ENCODE assay signal across 13 mouse cellular contexts in the genomic region with DNA sequence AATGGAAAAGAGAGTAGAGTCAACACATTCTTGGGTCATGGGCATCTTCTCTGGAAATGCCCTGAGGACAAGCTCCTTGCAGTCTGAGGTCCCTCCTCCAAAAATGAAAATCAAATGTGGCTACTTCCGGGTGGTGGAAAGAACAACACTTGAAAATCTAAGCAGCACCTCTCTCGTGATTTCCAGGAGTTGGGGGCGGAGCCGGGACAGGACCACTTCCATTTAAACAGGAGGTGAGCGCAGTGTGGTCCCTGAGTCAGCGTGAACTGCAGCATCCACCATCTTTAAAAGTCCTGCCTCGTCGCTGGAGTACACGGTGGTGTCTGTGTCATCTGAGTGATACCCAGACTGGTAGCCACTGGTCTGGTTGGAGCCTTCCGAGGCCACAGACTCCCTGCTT. TPM values are rescaled to one million over a fixed set of nuclear protein-coding genes. Genes with fewer than 3 reads are reported as not detected.
DNase-seq lines count a peak whose midpoint lies in the region; ATAC-seq and TF ChIP-seq lines count a peak whose summit lies in the region.
"Had no signal": no experiment of that assay in that cellular context is flagged by ENCODE, and none has a peak within 500 bp of the region (broad histone marks: within the 10 kb centered on the region; RNA-seq: fewer than 3 reads in every experiment).

No protein-coding gene starts in this region.

- peak overlapping the region; percentile 54 for H3K27ac ChIP-seq in kidney, adult 2 months (ENCODE audit: insufficient read depth, low read depth, low read length)
- peak overlapping the region; percentile 26; the same call in 1 of the 2 replicates for H3K27ac ChIP-seq in stomach, embryonic 15.5 days
- no peak overlapping the region for H3K27ac ChIP-seq in stomach, postnatal 0 days (replicated peaks)
- H3K27ac ChIP-seq in heart, embryonic 16.5 days (ENCODE audit: low read length), result peak overlapping the region; percentile 68
- no peak overlapping the region for H3K27ac ChIP-seq in forebrain, embryonic 12.5 days
- H3K27ac ChIP-seq: embryonic facial prominence, embryonic 13.5 days; forebrain, embryonic 15.5 days; hindbrain, postnatal 0 days; midbrain, embryonic 12.5 days; neural tube, embryonic 12.5 days had no signal

- no peaks in the 10 kb centered on the region for H3K27me3 ChIP-seq in kidney, adult 2 months (replicated peaks; ENCODE audit: control insufficient read depth, insufficient read depth, low read length)
- H3K27me3 ChIP-seq in stomach, embryonic 15.5 days (replicated peaks), result no peaks in the 10 kb centered on the region
- no peaks in the 10 kb centered on the region for H3K27me3 ChIP-seq in stomach, postnatal 0 days (ENCODE audit: control insufficient read depth, insufficient read depth, low read length)
- H3K27me3 ChIP-seq in heart, embryonic 16.5 days (ENCODE audit: control insufficient read depth, insufficient read depth, low read length), result no peaks in the 10 kb centered on the region
- H3K27me3 ChIP-seq in forebrain, embryonic 12.5 days, result no peaks in the 10 kb centered on the region
- H3K27me3 ChIP-seq: embryonic facial prominence, embryonic 13.5 days; forebrain, embryonic 15.5 days; neural tube, embryonic 12.5 days had no signal

- TF ChIP-seq EP300 in stomach, postnatal 0 days (optimal IDR thresholded peaks at IDR 0.05), result no peak

- no peak overlapping the region for H3K9ac ChIP-seq in stomach, embryonic 15.5 days
- no peak overlapping the region for H3K9ac ChIP-seq in stomach, postnatal 0 days (ENCODE audit: low read length)
- H3K9ac ChIP-seq in heart, embryonic 16.5 days (ENCODE audit: low read length), result no peak overlapping the region
- no peak overlapping the region for H3K9ac ChIP-seq in forebrain, embryonic 12.5 days
- H3K9ac ChIP-seq: embryonic facial prominence, embryonic 13.5 days; forebrain, embryonic 15.5 days; midbrain, embryonic 12.5 days; neural tube, embryonic 12.5 days had no signal

- H3K9me3 ChIP-seq in stomach, embryonic 15.5 days, result no peaks in the 10 kb centered on the region
- no peaks in the 10 kb centered on the region for H3K9me3 ChIP-seq in stomach, postnatal 0 days (ENCODE audit: control insufficient read depth, low read length)
- no peaks in the 10 kb centered on the region for H3K9me3 ChIP-seq in heart, embryonic 16.5 days (replicated peaks; ENCODE audit: control insufficient read depth, low read length)
- no peaks in the 10 kb centered on the region for H3K9me3 ChIP-seq in forebrain, embryonic 12.5 days
- H3K9me3 ChIP-seq: embryonic facial prominence, embryonic 13.5 days; forebrain, embryonic 15.5 days; G1E; midbrain, embryonic 12.5 days; neural tube, embryonic 12.5 days had no signal

- no peak for DNase-seq in kidney, adult 2 months
- no peak for DNase-seq in kidney, adult 11 months
- no peak for DNase-seq in stomach, postnatal 0 days (ENCODE audit: low spot score)
- no peak for DNase-seq in adrenal gland, adult 8-10 months

- TF ChIP-seq POLR2A in kidney, adult 2 months (IDR thresholded peaks at IDR 0.05; ENCODE audit: low read depth, low read length), result no peak

- TF ChIP-seq CTCF in kidney, adult 2 months (conservative IDR thresholded peaks at IDR 0.05; ENCODE audit: insufficient read depth, insufficient read length, low read depth, low read length), result no peak
- TF ChIP-seq CTCF in stomach, postnatal 0 days (IDR thresholded peaks at IDR 0.05; ENCODE audit: low read depth), result no peak

- no peak for ATAC-seq in stomach, embryonic 15.5 days (ENCODE audit: insufficient read depth, low FRiP score, low read depth)
- no peak for ATAC-seq in stomach, postnatal 0 days (ENCODE audit: low FRiP score, low TSS enrichment)
- no peak for ATAC-seq in heart, embryonic 16.5 days (replicated peaks; ENCODE audit: extremely low read depth, insufficient read depth, low FRiP score)
- no peak for ATAC-seq in forebrain, embryonic 12.5 days (ENCODE audit: low FRiP score)
- ATAC-seq: forebrain, embryonic 15.5 days; hindbrain, postnatal 0 days had no signal

- H3K4me1 ChIP-seq in kidney, adult 2 months (ENCODE audit: control insufficient read depth, insufficient read depth, low read length), result no peaks in the 10 kb centered on the region
- peaks cover 3% of the 10 kb centered on the region; the same call in 1 of the 2 replicates for H3K4me1 ChIP-seq in stomach, embryonic 15.5 days
- H3K4me1 ChIP-seq in stomach, postnatal 0 days (replicated peaks; ENCODE audit: control insufficient read depth, insufficient read depth), result no peaks in the 10 kb centered on the region
- H3K4me1 ChIP-seq in heart, embryonic 16.5 days (ENCODE audit: control insufficient read depth, insufficient read depth, low read length), result peaks cover 17% of the 10 kb centered on the region
- no peaks in the 10 kb centered on the region for H3K4me1 ChIP-seq in forebrain, embryonic 12.5 days
- H3K4me1 ChIP-seq: forebrain, embryonic 15.5 days; midbrain, embryonic 12.5 days; neural tube, embryonic 12.5 days had no signal

- H3K4me2 ChIP-seq in stomach, embryonic 15.5 days, result no peak overlapping the region
- H3K4me2 ChIP-seq in stomach, postnatal 0 days (replicated peaks; ENCODE audit: low read depth), result no peak overlapping the region
- no peak overlapping the region for H3K4me2 ChIP-seq in heart, embryonic 16.5 days (ENCODE audit: low read depth, low read length)
- H3K4me2 ChIP-seq in forebrain, embryonic 12.5 days, result no peak overlapping the region
- H3K4me2 ChIP-seq: embryonic facial prominence, embryonic 13.5 days; forebrain, embryonic 15.5 days; midbrain, embryonic 12.5 days; neural tube, embryonic 12.5 days had no signal

- no peak overlapping the region for H3K4me3 ChIP-seq in kidney, adult 2 months (ENCODE audit: insufficient read depth, low read depth, low read length)
- no peak overlapping the region for H3K4me3 ChIP-seq in stomach, embryonic 15.5 days (replicated peaks)
- H3K4me3 ChIP-seq in stomach, postnatal 0 days (ENCODE audit: low read depth, low read length), result no peak overlapping the region
- no peak overlapping the region for H3K4me3 ChIP-seq in heart, embryonic 16.5 days (ENCODE audit: low read length)
- H3K4me3 ChIP-seq in forebrain, embryonic 12.5 days (replicated peaks), result no peak overlapping the region
- H3K4me3 ChIP-seq: embryonic facial prominence, embryonic 13.5 days; forebrain, embryonic 15.5 days; midbrain, embryonic 12.5 days; neural tube, embryonic 12.5 days had no signal

- 80% methylated on average over 10 of the region's 10 CpGs for WGBS in kidney, adult 2 months
- 79% methylated on average over 10 of the region's 10 CpGs for WGBS in stomach, embryonic 15.5 days
- WGBS in stomach, postnatal 0 days, result 83% methylated on average over 10 of the region's 10 CpGs
- 77% methylated on average over 10 of the region's 10 CpGs for WGBS in heart, embryonic 16.5 days
- 88% methylated on average over 10 of the region's 10 CpGs for WGBS in forebrain, embryonic 12.5 days

- no peaks in the 10 kb centered on the region for H3K36me3 ChIP-seq in kidney, adult 2 months (ENCODE audit: control insufficient read depth, insufficient read depth, low read length)
- H3K36me3 ChIP-seq in stomach, embryonic 15.5 days, result no peaks in the 10 kb centered on the region
- no peaks in the 10 kb centered on the region for H3K36me3 ChIP-seq in stomach, postnatal 0 days (ENCODE audit: control insufficient read depth, insufficient read depth, low read length)
- H3K36me3 ChIP-seq in heart, embryonic 16.5 days (ENCODE audit: control insufficient read depth, insufficient read depth), result no peaks in the 10 kb centered on the region
- H3K36me3 ChIP-seq in forebrain, embryonic 12.5 days (replicated peaks), result no peaks in the 10 kb centered on the region
- H3K36me3 ChIP-seq: embryonic facial prominence, embryonic 13.5 days; forebrain, embryonic 15.5 days; G1E; midbrain, embryonic 12.5 days; neural tube, embryonic 12.5 days had no signal

RNA-seq across cellular contexts. Expression of a gene that starts 44.1 kb away (rescaled TPM):
- 28.0 and 32.3 TPM in 2 replicates for polyA plus RNA-seq in kidney, adult 2 months (2012; rRNA removed)
- polyA plus RNA-seq in stomach, embryonic 15.5 days (2015; fragmentation: Nextera tagmentation; extraction: Ambion mirVana), result 23.0 and 27.2 TPM in 2 replicates
- polyA plus RNA-seq in stomach, postnatal 0 days (2015; fragmentation: Nextera tagmentation; extraction: Ambion mirVana), result 6.1 and 6.5 TPM in 2 replicates
- 38.5 and 46.2 TPM in 2 replicates for polyA plus RNA-seq in heart, embryonic 16.5 days (2015; fragmentation: Nextera tagmentation; extraction: Ambion mirVana)
- total RNA-seq in adrenal gland, adult 8-10 months (2022), result 100 to 1,000 TPM in 2 of 4 experiments, 10 to 100 TPM in 2; 75.8 to 125 (median 99.9) TPM
- polyA plus RNA-seq in forebrain, embryonic 12.5 days (2016; fragmentation: Nextera tagmentation; extraction: Ambion mirVana), result 24.4 and 25.9 TPM in 2 replicates
- polyA plus RNA-seq: G1E had no signal

Comparison
In these comparisons a context has a peak if more than half of its experiments do, and no peak if none do; other contexts are left out.
1. H3K27ac ChIP-seq: peak in kidney, adult 2 months (single experiment), stomach, embryonic 15.5 days (single experiment) and heart, embryonic 16.5 days (single experiment); none in stomach, postnatal 0 days (single experiment) and forebrain, embryonic 12.5 days (single experiment).